Mouse (Mus musculus): ENCODE measurements around the gene Pdzk1. TPM values are rescaled to one million over a fixed set of nuclear protein-coding genes. Genes with fewer than 3 reads are reported as not detected.

Gene Pdzk1
- polyA plus RNA-seq, 1 experiment from 2014 or later: 322 TPM

DNA sequence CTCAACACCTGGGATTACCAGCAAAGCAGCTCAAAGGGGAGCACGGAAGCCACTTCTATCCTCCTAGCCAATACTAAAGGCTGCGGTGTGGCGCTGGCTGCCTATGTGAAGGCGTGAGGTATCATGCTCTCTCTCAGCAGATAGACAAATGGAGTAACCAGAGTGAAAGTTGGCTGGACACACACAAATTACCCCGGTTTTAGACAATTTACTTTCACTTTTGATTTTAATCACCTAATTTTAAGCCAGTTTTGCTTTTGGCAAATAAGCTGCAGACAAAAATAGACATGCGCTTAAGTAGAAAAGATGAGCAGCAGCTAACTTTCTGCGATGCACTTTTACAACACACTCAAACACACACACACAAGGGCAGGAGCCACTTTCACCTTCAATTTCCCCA is 54.6 kb downstream of the Pdzk1 start:
- 96% methylated on average over 7 of the region's 7 CpGs for WGBS
- H3K9ac ChIP-seq (ENCODE audit: low read depth, low read length): no peak overlapping the region
- no peaks in the 10 kb centered on the region for H3K4me1 ChIP-seq (replicated peaks; ENCODE audit: insufficient read depth, low read length)
- no peak for TF ChIP-seq CTCF (IDR thresholded peaks at IDR 0.05; ENCODE audit: low read depth)
- peaks cover 16% of the 10 kb centered on the region for H3K36me3 ChIP-seq (ENCODE audit: insufficient read depth, low read length)
- no peak overlapping the region for H3K4me2 ChIP-seq (ENCODE audit: low read length)
- DNase-seq (ENCODE audit: low spot score): no peak
- no peak overlapping the region for H3K4me3 ChIP-seq (replicated peaks; ENCODE audit: low read depth, low read length)
- H3K27me3 ChIP-seq (ENCODE audit: insufficient read depth, low read length): no peaks in the 10 kb centered on the region
- no peaks in the 10 kb centered on the region for H3K9me3 ChIP-seq (replicated peaks; ENCODE audit: low read length)
- no peak for ATAC-seq (replicated peaks; ENCODE audit: low FRiP score, low read depth)
- H3K27ac ChIP-seq: no peak overlapping the region

DNA sequence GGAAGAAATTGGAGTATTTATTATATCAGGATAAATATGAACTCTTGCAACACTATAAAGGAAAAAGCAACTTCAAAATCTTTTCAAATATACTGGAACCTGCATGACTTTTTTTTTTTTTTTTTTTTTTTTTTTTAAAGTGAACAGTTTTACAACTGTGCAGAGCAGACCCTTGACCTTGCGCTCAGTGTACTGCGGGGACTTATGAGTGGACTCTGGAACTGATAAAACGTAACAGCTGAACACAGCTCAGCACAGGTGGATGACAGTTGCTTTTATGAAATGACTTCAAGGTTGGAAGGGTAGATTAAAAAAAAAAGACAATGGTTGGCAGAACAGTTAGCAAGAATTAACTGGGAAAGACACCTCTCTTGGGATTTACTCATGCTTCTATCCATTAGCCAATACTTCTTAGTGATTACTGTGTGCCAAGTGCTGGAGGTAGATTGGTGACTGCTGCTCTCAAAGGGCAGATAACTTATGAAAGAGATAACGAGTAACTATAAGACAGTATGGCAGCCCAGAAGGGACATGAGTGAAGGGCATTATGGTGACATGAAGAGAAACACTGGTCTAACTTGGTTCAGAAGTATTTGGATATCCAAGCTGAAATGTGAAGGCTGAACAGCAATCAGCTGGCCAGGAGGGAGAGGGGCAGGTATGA is 73.4 kb downstream of the Pdzk1 start:
- Histone ChIP-seq H3K9ac (ENCODE audit: low read depth, low read length) (no peak overlapping the region), H3K4me2 (ENCODE audit: low read length) (no peak overlapping the region), H3K4me1 (replicated peaks; ENCODE audit: insufficient read depth, low read length) (no peaks in the 10 kb centered on the region), H3K9me3 (replicated peaks; ENCODE audit: low read length) (no peaks in the 10 kb centered on the region), H3K27ac (no peak overlapping the region), H3K4me3 (replicated peaks; ENCODE audit: low read depth, low read length) (no peak overlapping the region), H3K36me3 (ENCODE audit: insufficient read depth, low read length) (peaks cover 4% of the 10 kb centered on the region; the same call in 1 of the 2 replicates), H3K27me3 (ENCODE audit: insufficient read depth, low read length) (no peaks in the 10 kb centered on the region)
- no peak for TF ChIP-seq CTCF (IDR thresholded peaks at IDR 0.05; ENCODE audit: low read depth)
- ATAC-seq (replicated peaks; ENCODE audit: low FRiP score, low read depth) (no peak), DNase-seq (ENCODE audit: low spot score) (no peak)
- WGBS: 72% methylated on average over 4 of the region's 4 CpGs

DNA sequence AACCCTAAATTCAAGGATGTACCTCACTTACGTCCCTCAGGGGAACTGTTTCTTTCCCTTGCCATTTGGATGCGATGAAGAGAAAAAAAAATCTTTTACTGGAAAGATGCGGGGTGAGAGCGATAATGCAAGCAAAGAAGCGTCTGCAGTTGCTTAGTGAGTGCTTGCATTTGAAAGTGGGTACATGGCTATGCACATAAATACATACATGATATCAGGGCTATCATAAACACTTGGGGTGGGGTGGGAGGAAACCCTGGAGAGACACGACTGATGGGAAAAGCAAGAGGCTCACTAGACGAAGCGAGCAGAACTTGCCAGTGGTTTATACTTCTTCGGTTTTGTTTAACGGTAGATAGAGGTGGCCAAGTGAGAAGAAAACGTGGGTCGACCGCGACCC is 75.3 kb downstream of the Pdzk1 start, which contains the start of gene Gja5:
Gja5 (plus strand) TSS at position 301 of the 400 bp plus-strand sequence.
- Histone ChIP-seq H3K4me3 (replicated peaks; ENCODE audit: low read depth, low read length) (peak within 1 kb of the TSS; percentile 81), H3K4me2 (ENCODE audit: low read length) (peak within 1 kb of the TSS; percentile 76), H3K36me3 (ENCODE audit: insufficient read depth, low read length) (no peaks in the 10 kb centered on the region), H3K9me3 (replicated peaks; ENCODE audit: low read length) (no peaks in the 10 kb centered on the region), H3K27ac (no peak within 1 kb of the TSS), H3K9ac (ENCODE audit: low read depth, low read length) (peak within 1 kb of the TSS; percentile 78), H3K4me1 (replicated peaks; ENCODE audit: insufficient read depth, low read length) (no peaks in the 10 kb centered on the region), H3K27me3 (ENCODE audit: insufficient read depth, low read length) (no peaks in the 10 kb centered on the region)
- TF ChIP-seq CTCF (IDR thresholded peaks at IDR 0.05; ENCODE audit: low read depth): no peak
- no peak for ATAC-seq (replicated peaks; ENCODE audit: low FRiP score, low read depth)
- DNase-seq (ENCODE audit: low spot score): no peak
- 14% methylated on average over 14 of the region's 14 CpGs for WGBS

DNA sequence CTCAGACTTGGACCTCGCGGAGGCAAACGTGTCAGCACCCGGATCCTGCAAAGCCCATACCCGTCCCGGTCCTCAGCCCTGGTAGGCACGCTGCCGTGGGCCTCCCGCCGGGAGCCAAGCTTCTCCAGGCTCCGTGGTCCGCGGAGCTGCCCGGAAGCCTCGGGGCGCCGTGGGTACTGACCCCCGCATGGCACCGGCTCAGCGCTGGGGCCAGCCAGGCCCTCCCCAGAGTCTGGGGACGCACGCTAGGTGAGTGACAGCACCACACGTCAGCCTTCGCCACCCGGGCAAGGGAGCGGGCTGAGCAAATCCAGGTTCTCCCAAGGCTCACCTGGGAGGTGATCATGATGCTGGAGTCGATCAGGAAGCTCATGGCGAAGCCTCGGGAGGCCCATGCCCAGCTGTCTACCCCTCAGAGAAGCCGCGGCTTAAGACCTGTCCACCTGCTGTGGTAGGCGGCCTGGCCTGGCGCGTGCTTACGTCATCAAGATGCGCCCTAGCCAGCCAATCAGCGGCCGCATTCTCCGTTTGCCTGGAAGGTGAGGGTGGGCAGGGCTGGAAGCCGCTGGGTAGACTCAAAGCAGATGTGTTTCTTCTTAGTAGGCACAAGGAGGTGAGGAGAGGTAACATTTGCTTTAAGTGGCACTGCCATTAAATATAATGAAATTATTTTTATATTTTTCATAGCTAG is 75.9 kb downstream of the Pdzk1 start, which contains the start of gene Gpr89:
Gpr89 (minus strand) TSS at position 496 of the 691 bp plus-strand sequence.
- under 1% methylated on average over 40 of the region's 40 CpGs for WGBS
- no peaks in the 10 kb centered on the region for H3K36me3 ChIP-seq (ENCODE audit: insufficient read depth, low read length)
- H3K27me3 ChIP-seq (ENCODE audit: insufficient read depth, low read length): no peaks in the 10 kb centered on the region
- peak within 1 kb of the TSS; percentile 81 for H3K4me3 ChIP-seq (replicated peaks; ENCODE audit: low read depth, low read length)
- H3K9ac ChIP-seq (ENCODE audit: low read depth, low read length): peak within 1 kb of the TSS; percentile 78
- H3K9me3 ChIP-seq (replicated peaks; ENCODE audit: low read length): no peaks in the 10 kb centered on the region
- H3K27ac ChIP-seq: no peak within 1 kb of the TSS
- TF ChIP-seq CTCF (IDR thresholded peaks at IDR 0.05; ENCODE audit: low read depth): no peak
- DNase-seq (ENCODE audit: low spot score) (peak; percentile 93), ATAC-seq (replicated peaks; ENCODE audit: low FRiP score, low read depth) (peak; percentile 96)
- peak within 1 kb of the TSS; percentile 76 for H3K4me2 ChIP-seq (ENCODE audit: low read length)
- H3K4me1 ChIP-seq (replicated peaks; ENCODE audit: insufficient read depth, low read length): no peaks in the 10 kb centered on the region

DNA sequence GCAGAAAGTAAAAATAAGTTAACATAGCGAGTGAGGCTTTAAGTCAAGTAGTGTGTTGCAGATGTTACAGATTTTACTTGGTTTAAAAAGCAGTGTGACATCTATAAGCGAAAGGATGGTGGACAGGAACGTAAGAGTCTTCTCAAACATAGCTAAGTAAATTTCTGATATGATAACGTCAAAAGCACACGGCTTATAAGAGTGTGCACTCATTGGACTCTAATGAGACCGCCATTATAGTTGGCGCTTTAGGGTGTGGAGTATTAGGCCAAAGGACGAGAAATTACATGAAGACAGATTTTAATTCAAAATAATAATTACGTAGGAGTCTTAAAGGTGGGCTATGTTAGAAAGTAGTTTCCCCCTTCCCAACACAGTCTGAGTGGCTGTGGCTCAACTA is 76.5 kb downstream of the Pdzk1 start:
- Histone ChIP-seq H3K27ac (no peak overlapping the region), H3K27me3 (ENCODE audit: insufficient read depth, low read length) (no peaks in the 10 kb centered on the region), H3K36me3 (ENCODE audit: insufficient read depth, low read length) (no peaks in the 10 kb centered on the region), H3K4me3 (replicated peaks; ENCODE audit: low read depth, low read length) (peak overlapping the region; percentile 81), H3K4me2 (ENCODE audit: low read length) (peak overlapping the region; percentile 76), H3K9me3 (replicated peaks; ENCODE audit: low read length) (no peaks in the 10 kb centered on the region), H3K9ac (ENCODE audit: low read depth, low read length) (peak overlapping the region; percentile 78), H3K4me1 (replicated peaks; ENCODE audit: insufficient read depth, low read length) (no peaks in the 10 kb centered on the region)
- DNase-seq (ENCODE audit: low spot score) (no peak), ATAC-seq (replicated peaks; ENCODE audit: low FRiP score, low read depth) (no peak)
- 45% methylated on average over 9 of the region's 9 CpGs for WGBS
- no peak for TF ChIP-seq CTCF (IDR thresholded peaks at IDR 0.05; ENCODE audit: low read depth)

Other genes with a start within 250 kb of the Pdzk1 start
- 26.0 and 28.2 TPM in 2 replicates for gene Polr3gl, start 235.1 kb upstream of the Pdzk1 start, polyA plus RNA-seq (2015; fragmentation: Nextera tagmentation; extraction: Ambion mirVana)
- gene Ankrd34a, start 232.6 kb upstream of the Pdzk1 start, polyA plus RNA-seq (2015; fragmentation: Nextera tagmentation; extraction: Ambion mirVana): 1.2 and 1.3 TPM in 2 replicates
- 4.9 and 5.2 TPM in 2 replicates for gene Lix1l, start 228.1 kb upstream of the Pdzk1 start, polyA plus RNA-seq (2015; fragmentation: Nextera tagmentation; extraction: Ambion mirVana)
- 100 and 111 TPM in 2 replicates for gene Rbm8a, start 199.4 kb upstream of the Pdzk1 start, polyA plus RNA-seq (2015; fragmentation: Nextera tagmentation; extraction: Ambion mirVana)
- gene Pex11b, start 193.9 kb upstream of the Pdzk1 start, polyA plus RNA-seq (2015; fragmentation: Nextera tagmentation; extraction: Ambion mirVana): 69.4 and 70.1 TPM in 2 replicates
- 0.06 TPM in 1 of 2 replicates, not detected in the other for gene Gm42957, start 193.8 kb upstream of the Pdzk1 start, polyA plus RNA-seq (2015; fragmentation: Nextera tagmentation; extraction: Ambion mirVana)
- gene Itga10, start 183.7 kb upstream of the Pdzk1 start, polyA plus RNA-seq (2015; fragmentation: Nextera tagmentation; extraction: Ambion mirVana): 0.42 and 0.59 TPM in 2 replicates
- gene Ankrd35, start 159.2 kb upstream of the Pdzk1 start, polyA plus RNA-seq (2015; fragmentation: Nextera tagmentation; extraction: Ambion mirVana): 1.0 and 1.3 TPM in 2 replicates
- 38.7 and 39.1 TPM in 2 replicates for gene Pias3, start 132.9 kb upstream of the Pdzk1 start, polyA plus RNA-seq (2015; fragmentation: Nextera tagmentation; extraction: Ambion mirVana)
- 8.2 and 9.5 TPM in 2 replicates for gene Nudt17, start 120.7 kb upstream of the Pdzk1 start, polyA plus RNA-seq (2015; fragmentation: Nextera tagmentation; extraction: Ambion mirVana)
- gene Polr3c, start 101.7 kb upstream of the Pdzk1 start, polyA plus RNA-seq (2015; fragmentation: Nextera tagmentation; extraction: Ambion mirVana): 25.3 and 29.8 TPM in 2 replicates
- gene Rnf115, start 101.6 kb upstream of the Pdzk1 start, polyA plus RNA-seq (2015; fragmentation: Nextera tagmentation; extraction: Ambion mirVana): 59.0 and 59.2 TPM in 2 replicates
- gene Cd160, start 67 bp downstream of the Pdzk1 start, polyA plus RNA-seq (2015; fragmentation: Nextera tagmentation; extraction: Ambion mirVana): 0.06 and 0.09 TPM in 2 replicates
- gene Gja5, start 75.4 kb downstream of the Pdzk1 start, polyA plus RNA-seq (2015; fragmentation: Nextera tagmentation; extraction: Ambion mirVana): 12.4 and 14.7 TPM in 2 replicates
- gene Gpr89, start 76.1 kb downstream of the Pdzk1 start, polyA plus RNA-seq (2015; fragmentation: Nextera tagmentation; extraction: Ambion mirVana): 32.8 and 36.6 TPM in 2 replicates
- gene Gja8, start 96.7 kb downstream of the Pdzk1 start, polyA plus RNA-seq (2015; fragmentation: Nextera tagmentation; extraction: Ambion mirVana): 0.04 and 0.07 TPM in 2 replicates